Mouse (Mus musculus) olfactory bulb, adult 2 months (tissue): ENCODE results near the gene Xxylt1. TPM values are rescaled to one million over a fixed set of nuclear protein-coding genes. Genes with fewer than 3 reads are reported as not detected.

Source experiments
- H3K27ac ChIP-seq: fragments of 200-500 bp; 2 replicates; pipeline ENCODE4 v1.5.1; 2012; ENCODE audit warnings: low read depth, low read length; ENCODE audit not compliant: insufficient read depth
- H3K4me1 ChIP-seq: fragments of 200-500 bp; 2 replicates; pipeline ENCODE4 v1.6.1; 2012; ENCODE audit warnings: low read length; ENCODE audit not compliant: control insufficient read depth, insufficient read depth
- H3K4me3 ChIP-seq: fragments of 200-500 bp; 2 replicates; pipeline ENCODE4 v1.5.1; 2012; ENCODE audit warnings: mild to moderate bottlenecking, low read depth, low read length, moderate library complexity; ENCODE audit not compliant: insufficient read depth
- CTCF ChIP-seq: fragments of 200-500 bp; IDR thresholded peaks from 2 replicates; pipeline ENCODE4 v1.5.1; 2012; ENCODE audit warnings: low read depth, mild to moderate bottlenecking, low read length, moderate library complexity; ENCODE audit not compliant: insufficient read depth
- POLR2A ChIP-seq: fragments of 200-500 bp; IDR thresholded peaks from 2 replicates; pipeline ENCODE4 v1.6.1; 2012; ENCODE audit warnings: mild to moderate bottlenecking, low read depth, low read length, moderate library complexity; ENCODE audit not compliant: insufficient read depth
- WGBS: fragments of 180-500 bp; shearing (Covaris S2); methylation state at CpG from one replicate; pipeline ENCODE4 v1.1.7; 2018; 5-methylcytosine and 5-hydroxymethylcytosine counted together
- polyA plus RNA-seq: library from polyadenylated mRNA; stranded (reverse); fragments of >200 nt; gene quantifications from 2 replicates; pipeline ENCODE4 v1.2.4, GENCODE M21; 2012; ENCODE audit warnings: low replicate concordance; ENCODE audit not compliant: missing spikeins, insufficient read depth, insufficient read length

Gene Xxylt1
- polyA plus RNA-seq, 1 experiment = not detected

- no peak overlapping the region for H3K27ac ChIP-seq
- WGBS = 93% methylated on average over 6 of the region's 6 CpGs
- TF ChIP-seq CTCF (no peak), POLR2A (no peak)
- peaks cover 16% of the 10 kb centered on the region for H3K4me1 ChIP-seq
- H3K4me3 ChIP-seq = no peak overlapping the region
These were observed 116.8 kb downstream of the Xxylt1 start for GRCm38 (mm10) chr16:30964411-30964810.

- H3K4me3 ChIP-seq = no peak overlapping the region
- WGBS = 79% methylated on average over 8 of the region's 8 CpGs
- no peak overlapping the region for H3K27ac ChIP-seq
- TF ChIP-seq POLR2A (no peak), CTCF (no peak)
- peaks cover 9% of the 10 kb centered on the region for H3K4me1 ChIP-seq
These were observed 118.7 kb downstream of the Xxylt1 start for GRCm38 (mm10) chr16:30962515-30962914.

GRCm38 (mm10) chr16:30961176-30961575, 120.1 kb downstream of the Xxylt1 start:
- WGBS = 89% methylated on average over 8 of the region's 8 CpGs
- peaks cover 9% of the 10 kb centered on the region for H3K4me1 ChIP-seq
- H3K4me3 ChIP-seq = no peak overlapping the region
- no peak overlapping the region for H3K27ac ChIP-seq
- no peak for TF ChIP-seq CTCF
- no peak for TF ChIP-seq POLR2A

GRCm38 (mm10) chr16:30960266-30960665, 121.0 kb downstream of the Xxylt1 start:
- H3K27ac ChIP-seq = no peak overlapping the region
- TF ChIP-seq CTCF = no peak
- TF ChIP-seq POLR2A = no peak
- peaks cover 9% of the 10 kb centered on the region for H3K4me1 ChIP-seq
- WGBS = 90% methylated on average over 4 of the region's 4 CpGs
- H3K4me3 ChIP-seq = no peak overlapping the region

- H3K27ac ChIP-seq = no peak overlapping the region
- 94% methylated on average over 12 of the region's 12 CpGs for WGBS
- TF ChIP-seq CTCF (no peak), POLR2A (no peak)
- H3K4me3 ChIP-seq = no peak overlapping the region
- peaks cover 9% of the 10 kb centered on the region for H3K4me1 ChIP-seq
These were observed 121.5 kb downstream of the Xxylt1 start for GRCm38 (mm10) chr16:30959692-30960091.

GRCm38 (mm10) chr16:30956141-30956540, 125.1 kb downstream of the Xxylt1 start:
- no peak overlapping the region for H3K4me3 ChIP-seq
- WGBS = 90% methylated on average over 8 of the region's 8 CpGs
- H3K27ac ChIP-seq = no peak overlapping the region
- TF ChIP-seq CTCF (no peak), POLR2A (no peak)
- H3K4me1 ChIP-seq = no peaks in the 10 kb centered on the region

- Histone ChIP-seq H3K4me1 (no peaks in the 10 kb centered on the region; the same call in 1 of the 2 replicates), H3K27ac (no peak overlapping the region), H3K4me3 (no peak overlapping the region)
- 59% methylated on average over 1 of the region's 1 CpGs for WGBS
- TF ChIP-seq CTCF = no peak
These were observed 132.6 kb downstream of the Xxylt1 start for GRCm38 (mm10) chr16:30948636-30949035.

GRCm38 (mm10) chr16:30948216-30948615, 133.0 kb downstream of the Xxylt1 start:
- WGBS = 87% methylated on average over 4 of the region's 4 CpGs
- no peak overlapping the region for H3K4me3 ChIP-seq
- no peak overlapping the region for H3K27ac ChIP-seq
- TF ChIP-seq CTCF = no peak
- no peak for TF ChIP-seq POLR2A
- H3K4me1 ChIP-seq = no peaks in the 10 kb centered on the region; the same call in 1 of the 2 replicates

- no peak for TF ChIP-seq CTCF
- TF ChIP-seq POLR2A = no peak
These were observed 136.3 kb downstream of the Xxylt1 start for GRCm38 (mm10) chr16:30944886-30945285.

GRCm38 (mm10) chr16:30943919-30944318, 137.3 kb downstream of the Xxylt1 start:
- Histone ChIP-seq H3K4me1 (no peaks in the 10 kb centered on the region; the same call in 1 of the 2 replicates), H3K27ac (no peak overlapping the region), H3K4me3 (no peak overlapping the region)
- WGBS = 88% methylated on average over 4 of the region's 4 CpGs
- TF ChIP-seq CTCF (no peak), POLR2A (no peak)

More at GRCm38 (mm10) chr16:30944886-30945285, 136.3 kb downstream of the Xxylt1 start:
- no peak overlapping the region for H3K27ac ChIP-seq
- H3K4me1 ChIP-seq = no peaks in the 10 kb centered on the region; the same call in 1 of the 2 replicates
- no peak overlapping the region for H3K4me3 ChIP-seq
- WGBS = 76% methylated on average over 8 of the region's 8 CpGs
